Mouse (Mus musculus): Measurements from ENCODE around the gene Scube3. TPM values are rescaled to one million over a fixed set of nuclear protein-coding genes. Genes with fewer than 3 reads are reported as not detected.

Gene Scube3
- polyA plus RNA-seq (2015; fragmentation: Nextera tagmentation; extraction: Ambion mirVana) = 0.76 and 1.7 TPM in 2 replicates

GRCm38 (mm10) chr17:28141771-28142699 lies at the start of gene Scube3:
TSS of gene Scube3 (plus strand) at chr17:28142141.
- under 1% methylated on average over 95 of the region's 97 CpGs for WGBS
- H3K9me3 ChIP-seq (replicated peaks) = no peaks in the 10 kb centered on the region
- peaks cover 86% of the 10 kb centered on the region for H3K27me3 ChIP-seq
- peak within 1 kb of the TSS; percentile 99 for H3K4me2 ChIP-seq
- H3K4me3 ChIP-seq = peak within 1 kb of the TSS; percentile 66
- peaks cover 39% of the 10 kb centered on the region for H3K4me1 ChIP-seq (replicated peaks)
- no peaks in the 10 kb centered on the region for H3K36me3 ChIP-seq
- ATAC-seq (replicated peaks; ENCODE audit: insufficient number of reproducible peaks, insufficient read depth, low FRiP score, low read depth) = peak; percentile 16; the same call in 1 of the 2 replicates
- no peak within 1 kb of the TSS for H3K27ac ChIP-seq
- peak within 1 kb of the TSS; percentile 62 for H3K9ac ChIP-seq

- H3K27me3 ChIP-seq = no peaks in the 10 kb centered on the region
- no peak overlapping the region for H3K27ac ChIP-seq
- H3K9me3 ChIP-seq (replicated peaks) = peaks cover 3% of the 10 kb centered on the region; the same call in 1 of the 2 replicates
- 88% methylated on average over 2 of the region's 2 CpGs for WGBS
- H3K4me2 ChIP-seq = no peak overlapping the region
- no peak for ATAC-seq (replicated peaks; ENCODE audit: insufficient number of reproducible peaks, insufficient read depth, low FRiP score, low read depth)
- H3K4me1 ChIP-seq (replicated peaks) = peaks cover 8% of the 10 kb centered on the region
- no peak overlapping the region for H3K4me3 ChIP-seq
- H3K9ac ChIP-seq = no peak overlapping the region
- H3K36me3 ChIP-seq = no peaks in the 10 kb centered on the region
These were observed 49.6 kb upstream of the Scube3 start for GRCm38 (mm10) chr17:28092297-28092696.

- no peak overlapping the region for H3K27ac ChIP-seq
- 74% methylated on average over 3 of the region's 3 CpGs for WGBS
- ATAC-seq (replicated peaks; ENCODE audit: insufficient number of reproducible peaks, insufficient read depth, low FRiP score, low read depth) = no peak
These were observed 48.1 kb upstream of the Scube3 start for GRCm38 (mm10) chr17:28093837-28094236.

DNA sequence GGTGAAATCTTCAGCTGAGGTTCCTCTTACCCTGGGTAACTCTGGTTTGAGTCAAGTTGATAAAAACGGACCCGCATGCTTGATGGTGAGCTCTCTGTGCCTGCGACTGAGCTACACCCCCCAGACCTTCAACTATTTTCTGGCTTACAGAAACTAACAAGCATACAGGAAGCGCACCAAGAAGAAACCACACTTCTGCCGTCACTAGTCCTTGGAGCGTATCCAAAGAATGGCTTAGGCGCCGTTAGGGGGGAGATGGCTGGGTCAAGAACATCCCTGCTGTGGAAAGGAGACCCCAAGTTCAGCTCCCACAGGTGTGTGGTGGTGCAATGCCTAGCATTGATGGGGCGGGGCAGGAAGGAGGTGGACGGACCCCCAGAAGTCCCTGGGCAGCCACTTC lies 45.5 kb upstream of the Scube3 start:
- Histone ChIP-seq H3K36me3 (no peaks in the 10 kb centered on the region), H3K9ac (no peak overlapping the region), H3K4me2 (no peak overlapping the region), H3K9me3 (replicated peaks) (peaks cover 3% of the 10 kb centered on the region; the same call in 1 of the 2 replicates), H3K27me3 (no peaks in the 10 kb centered on the region), H3K4me3 (no peak overlapping the region), H3K27ac (no peak overlapping the region), H3K4me1 (replicated peaks) (no peaks in the 10 kb centered on the region)
- no peak for ATAC-seq (replicated peaks; ENCODE audit: insufficient number of reproducible peaks, insufficient read depth, low FRiP score, low read depth)
- WGBS = 75% methylated on average over 10 of the region's 10 CpGs

More at GRCm38 (mm10) chr17:28093837-28094236, 48.1 kb upstream of the Scube3 start:
- Histone ChIP-seq H3K9ac (no peak overlapping the region), H3K4me2 (no peak overlapping the region), H3K4me3 (no peak overlapping the region), H3K9me3 (replicated peaks) (peaks cover 3% of the 10 kb centered on the region; the same call in 1 of the 2 replicates), H3K36me3 (no peaks in the 10 kb centered on the region), H3K27me3 (no peaks in the 10 kb centered on the region), H3K4me1 (replicated peaks) (no peaks in the 10 kb centered on the region)

- Histone ChIP-seq H3K4me2 (no peak overlapping the region), H3K4me1 (replicated peaks) (no peaks in the 10 kb centered on the region), H3K36me3 (no peaks in the 10 kb centered on the region), H3K4me3 (no peak overlapping the region), H3K9me3 (replicated peaks) (peaks cover 3% of the 10 kb centered on the region; the same call in 1 of the 2 replicates), H3K9ac (no peak overlapping the region), H3K27me3 (no peaks in the 10 kb centered on the region), H3K27ac (no peak overlapping the region)
- ATAC-seq (replicated peaks; ENCODE audit: insufficient number of reproducible peaks, insufficient read depth, low FRiP score, low read depth) = no peak
- WGBS = 85% methylated on average over 13 of the region's 13 CpGs
These were observed 44.6 kb upstream of the Scube3 start for GRCm38 (mm10) chr17:28097308-28097707.

DNA sequence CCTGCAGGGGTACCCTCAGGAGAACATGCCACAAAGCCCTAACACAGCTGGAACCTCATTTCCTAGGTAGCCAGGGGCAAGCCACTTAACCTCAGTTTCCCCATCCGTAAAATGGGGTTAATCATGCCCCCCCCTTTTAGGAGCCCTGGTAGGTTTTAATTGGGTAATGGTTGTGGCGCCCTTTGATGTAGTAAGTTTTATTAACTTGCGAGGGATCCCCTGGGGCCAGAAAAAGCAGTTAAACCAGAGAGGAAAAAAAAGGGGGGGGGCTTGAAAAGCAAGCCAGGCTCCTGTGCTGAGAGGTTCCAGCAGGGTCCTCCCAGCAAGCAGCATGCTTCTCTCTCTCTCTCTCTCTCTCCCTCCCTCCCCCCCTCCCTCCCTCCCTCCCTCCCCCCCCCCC lies 42.9 kb upstream of the Scube3 start:
- WGBS = 54% methylated on average over 3 of the region's 3 CpGs
- no peak for ATAC-seq (replicated peaks; ENCODE audit: insufficient number of reproducible peaks, insufficient read depth, low FRiP score, low read depth)
- H3K27me3 ChIP-seq = no peaks in the 10 kb centered on the region
- no peak overlapping the region for H3K4me3 ChIP-seq
- no peaks in the 10 kb centered on the region for H3K36me3 ChIP-seq
- no peak overlapping the region for H3K4me2 ChIP-seq
- no peaks in the 10 kb centered on the region for H3K4me1 ChIP-seq (replicated peaks)
- no peak overlapping the region for H3K27ac ChIP-seq
- no peaks in the 10 kb centered on the region for H3K9me3 ChIP-seq (replicated peaks)
- no peak overlapping the region for H3K9ac ChIP-seq

GRCm38 (mm10) chr17:28100669-28101068 lies 41.3 kb upstream of the Scube3 start:
- WGBS = 68% methylated on average over 1 of the region's 1 CpGs
- Histone ChIP-seq H3K36me3 (no peaks in the 10 kb centered on the region), H3K27ac (no peak overlapping the region)

DNA sequence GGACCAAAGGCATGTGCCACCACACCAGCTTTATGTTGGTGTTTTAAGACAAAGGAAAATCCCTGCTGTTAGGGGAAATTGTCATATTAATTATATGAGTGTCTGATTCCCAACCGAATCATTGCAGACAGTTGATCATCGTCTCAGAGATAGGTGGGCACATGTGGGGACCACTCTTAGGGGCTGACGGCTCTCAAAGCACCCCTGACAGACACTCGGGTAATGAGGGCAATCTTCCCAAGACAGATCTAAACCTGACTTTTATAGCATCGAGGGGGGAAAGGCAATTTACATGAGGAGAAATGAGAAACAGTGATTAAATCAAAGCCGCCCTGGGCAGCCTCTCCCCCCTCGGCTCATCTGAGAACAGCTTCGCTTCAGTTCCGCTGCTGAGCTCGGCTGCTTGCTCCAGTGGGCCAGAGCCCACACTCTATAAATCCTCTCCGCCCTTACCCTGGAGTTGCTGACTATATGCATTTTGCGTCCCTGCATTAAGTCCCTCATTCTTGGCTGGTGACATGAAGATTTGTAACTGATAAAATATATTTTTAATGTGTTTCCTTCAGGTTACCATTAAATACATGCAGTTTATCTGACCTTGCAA lies 40.6 kb upstream of the Scube3 start:
- Histone ChIP-seq H3K4me1 (replicated peaks) (no peaks in the 10 kb centered on the region), H3K36me3 (no peaks in the 10 kb centered on the region), H3K9ac (no peak overlapping the region), H3K27ac (no peak overlapping the region), H3K9me3 (replicated peaks) (no peaks in the 10 kb centered on the region), H3K4me2 (no peak overlapping the region), H3K4me3 (no peak overlapping the region), H3K27me3 (no peaks in the 10 kb centered on the region)
- 61% methylated on average over 12 of the region's 12 CpGs for WGBS
- ATAC-seq (replicated peaks; ENCODE audit: insufficient number of reproducible peaks, insufficient read depth, low FRiP score, low read depth) = no peak

More at GRCm38 (mm10) chr17:28100669-28101068, 41.3 kb upstream of the Scube3 start:
- H3K9ac ChIP-seq = no peak overlapping the region
- no peaks in the 10 kb centered on the region for H3K9me3 ChIP-seq (replicated peaks)
- no peaks in the 10 kb centered on the region for H3K4me1 ChIP-seq (replicated peaks)
- H3K4me3 ChIP-seq = no peak overlapping the region
- ATAC-seq (replicated peaks; ENCODE audit: insufficient number of reproducible peaks, insufficient read depth, low FRiP score, low read depth) = no peak
- no peaks in the 10 kb centered on the region for H3K27me3 ChIP-seq
- H3K4me2 ChIP-seq = no peak overlapping the region

DNA sequence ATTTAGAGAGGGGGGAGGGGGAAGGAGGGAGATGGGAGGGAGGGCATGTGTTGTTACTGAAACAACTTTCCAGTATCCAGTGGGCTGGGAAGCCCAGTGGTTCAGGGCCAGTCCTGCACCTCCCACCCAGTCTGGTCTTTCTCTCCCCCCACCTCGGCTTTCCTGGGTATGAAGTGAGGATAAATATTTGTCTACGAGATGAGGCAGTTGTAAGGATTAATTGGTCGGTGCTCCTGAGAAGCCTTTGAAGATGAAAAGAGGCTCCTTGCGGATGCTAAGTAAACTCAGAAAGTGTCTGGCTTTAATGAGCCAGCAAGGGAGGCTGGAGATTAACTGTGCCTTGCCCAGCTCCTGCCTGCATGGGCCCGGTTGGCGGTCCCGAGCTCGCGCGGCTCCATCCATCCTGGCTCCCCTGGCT lies 40.0 kb upstream of the Scube3 start:
- Histone ChIP-seq H3K27ac (no peak overlapping the region), H3K4me2 (no peak overlapping the region), H3K9ac (no peak overlapping the region), H3K27me3 (no peaks in the 10 kb centered on the region), H3K4me1 (replicated peaks) (no peaks in the 10 kb centered on the region), H3K36me3 (no peaks in the 10 kb centered on the region), H3K4me3 (no peak overlapping the region), H3K9me3 (replicated peaks) (no peaks in the 10 kb centered on the region)
- 41% methylated on average over 10 of the region's 10 CpGs for WGBS
- no peak for ATAC-seq (replicated peaks; ENCODE audit: insufficient number of reproducible peaks, insufficient read depth, low FRiP score, low read depth)

- Histone ChIP-seq H3K4me2 (no peak overlapping the region), H3K9ac (no peak overlapping the region), H3K27me3 (no peaks in the 10 kb centered on the region), H3K4me1 (replicated peaks) (no peaks in the 10 kb centered on the region), H3K36me3 (no peaks in the 10 kb centered on the region), H3K4me3 (no peak overlapping the region), H3K27ac (no peak overlapping the region), H3K9me3 (replicated peaks) (no peaks in the 10 kb centered on the region)
- no peak for ATAC-seq (replicated peaks; ENCODE audit: insufficient number of reproducible peaks, insufficient read depth, low FRiP score, low read depth)
- 57% methylated on average over 6 of the region's 6 CpGs for WGBS
These were observed 37.5 kb upstream of the Scube3 start for GRCm38 (mm10) chr17:28104416-28104815.

- Histone ChIP-seq H3K27me3 (no peaks in the 10 kb centered on the region), H3K9me3 (replicated peaks) (no peaks in the 10 kb centered on the region), H3K36me3 (no peaks in the 10 kb centered on the region), H3K4me1 (replicated peaks) (no peaks in the 10 kb centered on the region), H3K4me3 (no peak overlapping the region), H3K9ac (no peak overlapping the region), H3K27ac (no peak overlapping the region), H3K4me2 (no peak overlapping the region)
- no peak for ATAC-seq (replicated peaks; ENCODE audit: insufficient number of reproducible peaks, insufficient read depth, low FRiP score, low read depth)
- 72% methylated on average over 6 of the region's 6 CpGs for WGBS
These were observed 35.6 kb upstream of the Scube3 start for GRCm38 (mm10) chr17:28106352-28106751.

All from heart, embryonic 15.5 days (tissue).